Mouse (Mus musculus): Measurements from ENCODE around the gene Car14.

- TF ChIP-seq CTCF (IDR thresholded peaks at IDR 0.05; ENCODE audit: extremely low read depth, insufficient read length, insufficient replicate concordance, low read depth, low read length), result no peak
- no peak for TF ChIP-seq POLR2A (IDR thresholded peaks at IDR 0.05; ENCODE audit: low read depth, low read length)
Observed at GRCm38 (mm10) chr3:95925087-95925486, 20.6 kb upstream of the Car14 start.

All from small intestine, adult 2 months (tissue).